Mouse (Mus musculus) ES-Bruce4 (cell line): ENCODE results near the gene Rgs12. TPM values are rescaled to one million over a fixed set of nuclear protein-coding genes. Genes with fewer than 3 reads are reported as not detected.

ENCODE experiments used
- H3K27ac ChIP-seq: 2 replicates; pipeline ENCODE4 v1.5.1; 2012; ENCODE audit warnings: low read length, inconsistent platforms; ENCODE audit not compliant: insufficient read depth
- H3K27me3 ChIP-seq: 2 replicates; pipeline ENCODE4 v1.6.1; 2012; ENCODE audit warnings: mild to moderate bottlenecking, low read length, inconsistent platforms; ENCODE audit not compliant: control insufficient read depth, poor library complexity, insufficient read depth, severe bottlenecking
- H3K36me3 ChIP-seq: 2 replicates; pipeline ENCODE4 v1.6.1; 2012; ENCODE audit warnings: inconsistent platforms, mild to moderate bottlenecking, low read length, moderate library complexity; ENCODE audit not compliant: control insufficient read depth, poor library complexity, insufficient read depth, severe bottlenecking
- H3K4me1 ChIP-seq: one replicate; pipeline ENCODE4 v1.8.1; 2011; ENCODE audit warnings: low read length; ENCODE audit not compliant: control insufficient read depth, insufficient read depth
- H3K4me3 ChIP-seq: 2 replicates; pipeline ENCODE4 v1.5.1; 2011; ENCODE audit warnings: low read depth, mild to moderate bottlenecking, low read length
- H3K9ac ChIP-seq: 2 replicates; pipeline ENCODE4 v1.6.1; 2012; ENCODE audit warnings: low read depth, mild to moderate bottlenecking, inconsistent platforms; ENCODE audit not compliant: poor library complexity, severe bottlenecking
- H3K9me3 ChIP-seq: replicated peaks from 2 replicates; pipeline ENCODE4 v1.6.1; 2012; ENCODE audit warnings: mild to moderate bottlenecking, low read length, inconsistent platforms; ENCODE audit not compliant: control insufficient read depth, poor library complexity, insufficient read depth, severe bottlenecking
- CTCF ChIP-seq: IDR thresholded peaks from one replicate; pipeline ENCODE4 v1.8.1; 2011; ENCODE audit warnings: low read depth, low read length
- EP300 ChIP-seq: IDR thresholded peaks from 2 replicates; pipeline ENCODE4 v1.6.1; 2011; ENCODE audit warnings: low read depth, low read length; ENCODE audit not compliant: insufficient read depth
- POLR2A ChIP-seq: IDR thresholded peaks from one replicate; pipeline ENCODE4 v1.8.1; 2011; ENCODE audit warnings: low read length; ENCODE audit not compliant: insufficient read depth
- polyA plus RNA-seq: library from polyadenylated mRNA; stranded (reverse); fragments of >200 nt; gene quantifications from 2 replicates; pipeline ENCODE4 v1.2.4, GENCODE M21; 2011; ENCODE audit warnings: low read depth; ENCODE audit not compliant: missing spikeins, insufficient read depth, insufficient read length

Rgs12 gene
- polyA plus RNA-seq, 1 experiment = 23.4 TPM

- Histone ChIP-seq H3K4me3 (no peak overlapping the region), H3K27me3 (no peaks in the 10 kb centered on the region; the same call in 1 of the 2 replicates), H3K9ac (no peak overlapping the region), H3K9me3 (no peaks in the 10 kb centered on the region), H3K4me1 (no peaks in the 10 kb centered on the region), H3K36me3 (no peaks in the 10 kb centered on the region), H3K27ac (no peak overlapping the region)
- no peak for TF ChIP-seq POLR2A
- no peak for TF ChIP-seq CTCF
- TF ChIP-seq EP300 = no peak
Measured at GRCm38 (mm10) chr5:35060098-35060497, 110.9 kb downstream of the Rgs12 start.

- TF ChIP-seq EP300 (no peak), POLR2A (no peak), CTCF (no peak)
- H3K9ac ChIP-seq = no peak overlapping the region
- H3K27ac ChIP-seq = no peak overlapping the region
- H3K27me3 ChIP-seq = no peaks in the 10 kb centered on the region
- H3K36me3 ChIP-seq = no peaks in the 10 kb centered on the region
- no peak overlapping the region for H3K4me3 ChIP-seq
- no peaks in the 10 kb centered on the region for H3K4me1 ChIP-seq
- no peaks in the 10 kb centered on the region for H3K9me3 ChIP-seq
Measured at GRCm38 (mm10) chr5:35069841-35070240, 120.6 kb downstream of the Rgs12 start.

GRCm38 (mm10) chr5:35070314-35070713 is 121.1 kb downstream of the Rgs12 start:
- no peak overlapping the region for H3K9ac ChIP-seq
- H3K4me1 ChIP-seq = no peaks in the 10 kb centered on the region
- no peaks in the 10 kb centered on the region for H3K9me3 ChIP-seq
- H3K27ac ChIP-seq = no peak overlapping the region
- TF ChIP-seq EP300 (no peak), CTCF (no peak), POLR2A (no peak)
- H3K36me3 ChIP-seq = no peaks in the 10 kb centered on the region
- H3K27me3 ChIP-seq = no peaks in the 10 kb centered on the region
- H3K4me3 ChIP-seq = no peak overlapping the region

- Histone ChIP-seq H3K9ac (no peak overlapping the region), H3K27me3 (no peaks in the 10 kb centered on the region), H3K4me3 (no peak overlapping the region), H3K36me3 (no peaks in the 10 kb centered on the region), H3K9me3 (no peaks in the 10 kb centered on the region), H3K27ac (no peak overlapping the region), H3K4me1 (no peaks in the 10 kb centered on the region)
- no peak for TF ChIP-seq EP300
- no peak for TF ChIP-seq CTCF
- no peak for TF ChIP-seq POLR2A
Measured at GRCm38 (mm10) chr5:35070953-35071352, 121.7 kb downstream of the Rgs12 start.

GRCm38 (mm10) chr5:35071855-35072254 is 122.6 kb downstream of the Rgs12 start:
- Histone ChIP-seq H3K9me3 (no peaks in the 10 kb centered on the region), H3K4me1 (no peaks in the 10 kb centered on the region), H3K27ac (no peak overlapping the region), H3K4me3 (no peak overlapping the region), H3K27me3 (no peaks in the 10 kb centered on the region), H3K36me3 (no peaks in the 10 kb centered on the region), H3K9ac (no peak overlapping the region)
- TF ChIP-seq CTCF (no peak), EP300 (no peak), POLR2A (no peak)

- H3K9ac ChIP-seq = no peak overlapping the region
- H3K4me1 ChIP-seq = no peaks in the 10 kb centered on the region
- H3K27ac ChIP-seq = no peak overlapping the region
- no peak overlapping the region for H3K4me3 ChIP-seq
- H3K27me3 ChIP-seq = no peaks in the 10 kb centered on the region
- H3K9me3 ChIP-seq = no peaks in the 10 kb centered on the region
- no peaks in the 10 kb centered on the region for H3K36me3 ChIP-seq
- TF ChIP-seq EP300 = no peak
- no peak for TF ChIP-seq POLR2A
- no peak for TF ChIP-seq CTCF
Measured at GRCm38 (mm10) chr5:35073235-35073634, 124.0 kb downstream of the Rgs12 start.

GRCm38 (mm10) chr5:35073992-35074391 is 124.7 kb downstream of the Rgs12 start:
- H3K9me3 ChIP-seq = no peaks in the 10 kb centered on the region
- H3K27me3 ChIP-seq = no peaks in the 10 kb centered on the region
- no peak overlapping the region for H3K27ac ChIP-seq
- no peak overlapping the region for H3K4me3 ChIP-seq
- H3K4me1 ChIP-seq = no peaks in the 10 kb centered on the region
- H3K36me3 ChIP-seq = no peaks in the 10 kb centered on the region
- H3K9ac ChIP-seq = no peak overlapping the region
- TF ChIP-seq EP300 = no peak
- TF ChIP-seq CTCF = no peak
- TF ChIP-seq POLR2A = no peak
